Mouse (Mus musculus) liver, adult 2 months (tissue): ENCODE data around the gene Stxbp4. TPM values are rescaled to one million over a fixed set of nuclear protein-coding genes. Genes with fewer than 3 reads are reported as not detected.

Experiments used
- DNase-seq: peaks from one replicate; pipeline ENCODE4 v3.0.0-alpha.2; 2011; ENCODE audit warnings: low read depth, low spot score; ENCODE audit errors: extremely low read depth
- H3K27ac ChIP-seq: fragments of 200-500 bp; replicated peaks from 2 replicates; pipeline ENCODE4 v1.5.1; 2012; ENCODE audit warnings: low read depth, mild to moderate bottlenecking, control low read depth, inconsistent platforms, low read length; ENCODE audit not compliant: insufficient read depth
- H3K27me3 ChIP-seq: fragments of 200-500 bp; 2 replicates; pipeline ENCODE4 v1.6.1; 2012; ENCODE audit warnings: mild to moderate bottlenecking, moderate library complexity, low read length, inconsistent platforms; ENCODE audit not compliant: control insufficient read depth, insufficient read depth
- H3K36me3 ChIP-seq: fragments of 200-500 bp; 2 replicates; pipeline ENCODE4 v1.6.1; 2012; ENCODE audit warnings: low read length, inconsistent platforms; ENCODE audit not compliant: control insufficient read depth, insufficient read depth
- H3K4me1 ChIP-seq: fragments of 200-500 bp; 2 replicates; pipeline ENCODE4 v1.6.1; 2011; ENCODE audit warnings: low read length; ENCODE audit not compliant: control insufficient read depth, insufficient read depth
- H3K4me3 ChIP-seq: fragments of 200-500 bp; 2 replicates; pipeline ENCODE4 v1.5.1; 2011; ENCODE audit warnings: low read depth, mild to moderate bottlenecking, control low read depth, low read length, moderate library complexity; ENCODE audit not compliant: insufficient read depth
- H3K79me2 ChIP-seq: fragments of 200-500 bp; 2 replicates; pipeline ENCODE4 v1.6.1; 2012; ENCODE audit warnings: inconsistent platforms, mild to moderate bottlenecking, low read length, moderate library complexity; ENCODE audit not compliant: control insufficient read depth, insufficient read depth
- H3K9ac ChIP-seq: fragments of 200-500 bp; 2 replicates; pipeline ENCODE4 v1.6.1; 2012; ENCODE audit warnings: low read depth, mild to moderate bottlenecking, control low read depth, inconsistent platforms, low read length
- CTCF ChIP-seq: fragments of 200-500 bp; IDR thresholded peaks from 2 replicates; pipeline ENCODE4 v1.5.1; 2011; ENCODE audit warnings: low read depth, low read length, control low read depth
- POLR2A ChIP-seq: fragments of 200-500 bp; IDR thresholded peaks from 2 replicates; pipeline ENCODE4 v1.6.1; 2011; ENCODE audit warnings: low read length, control low read depth; ENCODE audit not compliant: insufficient read depth; ENCODE audit errors: extremely low read depth
- WGBS: fragments of 180-500 bp; shearing (Covaris S2); methylation state at CpG from one replicate; pipeline ENCODE4 v1.1.7; 2018; 5-methylcytosine and 5-hydroxymethylcytosine counted together
- polyA plus RNA-seq: library from polyadenylated mRNA; depleted of rRNA; stranded (reverse); fragments of >200 nt; gene quantifications from 2 replicates; pipeline ENCODE4 v1.2.3, GENCODE M21; 2012; rRNA removed
- total RNA-seq: library from RNA; depleted of rRNA; stranded (reverse); fragments of >200 nt; gene quantifications from 2 replicates; pipeline ENCODE4 v1.2.3, GENCODE M21; 2014; rRNA removed

Stxbp4 gene
- total RNA-seq (1.6 and 1.8 TPM in 2 replicates), polyA plus RNA-seq (0.61 and 0.62 TPM in 2 replicates)

GRCm38 (mm10) chr11:90637440-90638311 lies at the start of gene Stxbp4, which contains the start of gene Cox11:
TSS of gene Stxbp4 (minus strand) at chr11:90638084.
TSS of gene Cox11 (plus strand) at chr11:90638173.
- Histone ChIP-seq H3K27me3 (no peaks in the 10 kb centered on the region), H3K4me1 (peaks cover 6% of the 10 kb centered on the region), H3K36me3 (peaks cover 2% of the 10 kb centered on the region; the same call in 1 of the 2 replicates), H3K79me2 (peaks cover 18% of the 10 kb centered on the region), H3K9ac (peak within 1 kb of the TSS; percentile 87), H3K27ac (peak within 1 kb of the TSS; percentile 77), H3K4me3 (peak within 1 kb of the TSS; percentile 85)
- DNase-seq, result peak; percentile 88
- TF ChIP-seq POLR2A (peak; percentile 86; the same call in 1 of the 2 replicates), CTCF (peak; percentile 47)
- WGBS, result 0% methylated on average over 48 of the region's 48 CpGs

- Histone ChIP-seq H3K4me3 (peak overlapping the region; percentile 92), H3K27ac (peak overlapping the region; percentile 62), H3K9ac (peak overlapping the region; percentile 79), H3K4me1 (peaks cover 8% of the 10 kb centered on the region), H3K27me3 (no peaks in the 10 kb centered on the region), H3K36me3 (peaks cover 14% of the 10 kb centered on the region), H3K79me2 (peaks cover 8% of the 10 kb centered on the region)
- TF ChIP-seq CTCF (no peak), POLR2A (no peak)
- 2% methylated on average over 17 of the region's 17 CpGs for WGBS
- DNase-seq, result no peak
Observed at GRCm38 (mm10) chr11:90687040-90687439, 49.2 kb upstream of the Stxbp4 start.

GRCm38 (mm10) chr11:90686287-90687025 lies 48.6 kb upstream of the Stxbp4 start:
- Histone ChIP-seq H3K79me2 (peaks cover 8% of the 10 kb centered on the region), H3K4me1 (peaks cover 8% of the 10 kb centered on the region), H3K27ac (no peak overlapping the region), H3K27me3 (no peaks in the 10 kb centered on the region), H3K4me3 (peak overlapping the region; percentile 92), H3K9ac (peak overlapping the region; percentile 79; the same call in 1 of the 2 replicates), H3K36me3 (peaks cover 14% of the 10 kb centered on the region)
- DNase-seq, result peak; percentile 17
- 66% methylated on average over 13 of the region's 13 CpGs for WGBS
- TF ChIP-seq CTCF (no peak), POLR2A (no peak)

GRCm38 (mm10) chr11:90685196-90685595 lies 47.3 kb upstream of the Stxbp4 start:
- H3K27me3 ChIP-seq, result no peaks in the 10 kb centered on the region
- WGBS, result 32% methylated on average over 6 of the region's 6 CpGs
- peaks cover 8% of the 10 kb centered on the region for H3K79me2 ChIP-seq
- peak; percentile 52 for DNase-seq
- no peak overlapping the region for H3K9ac ChIP-seq
- H3K4me1 ChIP-seq, result peaks cover 8% of the 10 kb centered on the region
- peaks cover 14% of the 10 kb centered on the region for H3K36me3 ChIP-seq
- no peak overlapping the region for H3K27ac ChIP-seq
- TF ChIP-seq CTCF (no peak), POLR2A (no peak)
- H3K4me3 ChIP-seq, result no peak overlapping the region

GRCm38 (mm10) chr11:90684765-90685164 lies 46.9 kb upstream of the Stxbp4 start:
- WGBS, result 70% methylated on average over 6 of the region's 6 CpGs

More at GRCm38 (mm10) chr11:90684765-90685164, 46.9 kb upstream of the Stxbp4 start:
- Histone ChIP-seq H3K27me3 (no peaks in the 10 kb centered on the region), H3K36me3 (peaks cover 17% of the 10 kb centered on the region), H3K4me3 (no peak overlapping the region), H3K4me1 (peaks cover 8% of the 10 kb centered on the region), H3K9ac (no peak overlapping the region), H3K27ac (no peak overlapping the region), H3K79me2 (peaks cover 8% of the 10 kb centered on the region)
- DNase-seq, result no peak
- TF ChIP-seq CTCF (no peak), POLR2A (no peak)
